Mouse (Mus musculus): ENCODE data around the gene 4930432M17Rik. TPM values are rescaled to one million over a fixed set of nuclear protein-coding genes. Genes with fewer than 3 reads are reported as not detected.

The 4930432M17Rik gene
- total RNA-seq, 2 experiments from 2014 or later = not detected

GRCm38 (mm10) chr3:121718679-121719078 lies 48.1 kb downstream of the 4930432M17Rik start:
- TF ChIP-seq CTCF (IDR thresholded peaks at IDR 0.05) = no peak
- H3K27ac ChIP-seq = no peak overlapping the region
- intact Hi-C loops (cut with DNase I) = no loop called here

GRCm38 (mm10) chr3:121719701-121720100 lies 49.1 kb downstream of the 4930432M17Rik start:
- H3K27ac ChIP-seq = peak overlapping the region; percentile 32; the same call in 1 of the 2 replicates
- intact Hi-C loops (cut with DNase I) = loop anchor here (5.0 to 10.0 kb wide), 3 partner anchors 85 to 182 kb away; no protein-coding TSS in a partner anchor
- no peak overlapping the region for H3K4me3 ChIP-seq
- TF ChIP-seq CTCF (IDR thresholded peaks at IDR 0.05) = no peak
- no peak for DNase-seq

More at GRCm38 (mm10) chr3:121718679-121719078, 48.1 kb downstream of the 4930432M17Rik start:
- no peak for DNase-seq
- H3K4me3 ChIP-seq = no peak overlapping the region

- H3K4me3 ChIP-seq = peak overlapping the region; percentile 32
- intact Hi-C loops (cut with DNase I) = loop anchor here (5.0 to 10.0 kb wide), 3 partner anchors 86 to 184 kb away; no protein-coding TSS in a partner anchor
- DNase-seq = no peak
- H3K27ac ChIP-seq = 0 out of 2 replicates have a peak overlapping the region, but pooled peaks have one; percentile 32
- TF ChIP-seq CTCF (IDR thresholded peaks at IDR 0.05) = no peak
These were observed 50.5 kb downstream of the 4930432M17Rik start for GRCm38 (mm10) chr3:121720801-121721690.

GRCm38 (mm10) chr3:121721691-121722070 lies 51.1 kb downstream of the 4930432M17Rik start:
- intact Hi-C loops (cut with DNase I) = loop anchor here (5.0 to 10.0 kb wide), 3 partner anchors 87 to 184 kb away; no protein-coding TSS in a partner anchor
- no peak for DNase-seq
- no peak for TF ChIP-seq CTCF (IDR thresholded peaks at IDR 0.05)
- Histone ChIP-seq H3K4me3 (no peak overlapping the region), H3K27ac (no peak overlapping the region)

GRCm38 (mm10) chr3:121722971-121723844 lies 52.6 kb downstream of the 4930432M17Rik start, which contains the start of gene F3:
Gene F3 (plus strand): TSS chr3:121723537.
- intact Hi-C loops (cut with DNase I) = loop anchor here (5.0 to 10.0 kb wide), 3 partner anchors 88 to 186 kb away; no protein-coding TSS in a partner anchor
- peak; percentile 88 for DNase-seq
- TF ChIP-seq CTCF (IDR thresholded peaks at IDR 0.05) = peak; percentile 66
- Histone ChIP-seq H3K4me3 (peak within 1 kb of the TSS; percentile 86), H3K27ac (peak within 1 kb of the TSS; percentile 85)

- intact Hi-C loops (cut with DNase I) = loop anchor here (5.0 to 10.0 kb wide), 3 partner anchors 89 to 187 kb away; no protein-coding TSS in a partner anchor
- no peak for TF ChIP-seq CTCF (IDR thresholded peaks at IDR 0.05)
- peak overlapping the region; percentile 86 for H3K4me3 ChIP-seq
- peak overlapping the region; percentile 85 for H3K27ac ChIP-seq
- DNase-seq = no peak
These were observed 53.5 kb downstream of the 4930432M17Rik start for GRCm38 (mm10) chr3:121723968-121724524.

GRCm38 (mm10) chr3:121724553-121724952 lies 54.0 kb downstream of the 4930432M17Rik start:
- peak overlapping the region; percentile 86 for H3K4me3 ChIP-seq
- no peak for TF ChIP-seq CTCF (IDR thresholded peaks at IDR 0.05)
- H3K27ac ChIP-seq = peak overlapping the region; percentile 85
- no peak for DNase-seq
- intact Hi-C loops (cut with DNase I) = loop anchor here (5.0 to 10.0 kb wide), 3 partner anchors 90 to 187 kb away; no protein-coding TSS in a partner anchor

- intact Hi-C loops (cut with DNase I) = loop anchor here (10.0 kb wide), 1 partner anchor 91 kb away; no protein-coding TSS in a partner anchor
- Histone ChIP-seq H3K27ac (peak overlapping the region; percentile 85), H3K4me3 (peak overlapping the region; percentile 86)
- no peak for TF ChIP-seq CTCF (IDR thresholded peaks at IDR 0.05)
- DNase-seq = no peak
These were observed 55.1 kb downstream of the 4930432M17Rik start for GRCm38 (mm10) chr3:121725651-121726050.

- DNase-seq = no peak
- Histone ChIP-seq H3K4me3 (no peak overlapping the region), H3K27ac (no peak overlapping the region)
- intact Hi-C loops (cut with DNase I) = loop anchor here (10.0 kb wide), 1 partner anchor 95 kb away; no protein-coding TSS in a partner anchor
- TF ChIP-seq CTCF (IDR thresholded peaks at IDR 0.05) = no peak
These were observed 59.1 kb downstream of the 4930432M17Rik start for GRCm38 (mm10) chr3:121729678-121730077.

Other genes with a start within 250 kb of the 4930432M17Rik start
- gene Cnn3, start 244.3 kb upstream of the 4930432M17Rik start, total RNA-seq (2021) = 10 to 100 TPM; 16.5 to 28.2 TPM
- not detected for gene Slc44a3, start 138.4 kb upstream of the 4930432M17Rik start, total RNA-seq (2021)
- 1 to 10 TPM; 5.7 to 6.1 TPM for gene F3, start 52.8 kb downstream of the 4930432M17Rik start, total RNA-seq (2021)
- 10 to 100 TPM; 36.9 to 52.0 TPM for gene Abcd3, start 144.5 kb downstream of the 4930432M17Rik start, total RNA-seq (2021)

Data from gastrocnemius, adult 2 months (tissue).